Mouse (Mus musculus) CH12.LX (cell line): ENCODE data around the gene Ppfia3.

Experiments used
- BHLHE40 ChIP-seq: IDR thresholded peaks from 2 replicates; pipeline ENCODE4 v1.6.1; 2011; ENCODE audit warnings: mild to moderate bottlenecking, low read depth, low read length, improper control_type of control experiment
- CTCF ChIP-seq, 2 experiments: IDR thresholded peaks in 1 of 2; conservative IDR thresholded peaks in 1 of 2; 2 replicates each; pipeline ENCODE4 v1.5.1; 2011 to 2012; ENCODE audit warnings: low read depth in 2 of 2, low read length in 2 of 2, improper control_type of control experiment in 1 of 2, inconsistent platforms in 1 of 2, mild to moderate bottlenecking in 1 of 2, moderate library complexity in 1 of 2
- E2F4 ChIP-seq: IDR thresholded peaks from 2 replicates; pipeline ENCODE4 v1.6.1; 2011; ENCODE audit warnings: low read depth, low read length, improper control_type of control experiment; ENCODE audit not compliant: insufficient replicate concordance
- EP300 ChIP-seq: IDR thresholded peaks from 2 replicates; pipeline ENCODE4 v1.6.1; 2011; ENCODE audit warnings: low read length, improper control_type of control experiment
- KAT2A ChIP-seq: IDR thresholded peaks from 2 replicates; pipeline ENCODE4 v1.6.1; 2012; ENCODE audit warnings: low read length, improper control_type of control experiment, inconsistent platforms; ENCODE audit not compliant: insufficient replicate concordance
- MAFK ChIP-seq: IDR thresholded peaks from 2 replicates; pipeline ENCODE4 v1.6.1; 2011; ENCODE audit warnings: low read length, improper control_type of control experiment; ENCODE audit not compliant: insufficient replicate concordance
- POLR2A ChIP-seq: IDR thresholded peaks from 2 replicates; pipeline ENCODE4 v1.6.1; 2011; ENCODE audit warnings: low read depth, mild to moderate bottlenecking, improper control_type of control experiment, low read length
- POLR2AphosphoS2 ChIP-seq: IDR thresholded peaks from 2 replicates; pipeline ENCODE4 v1.6.1; 2011; ENCODE audit warnings: low read depth, low read length, improper control_type of control experiment
- UBTF ChIP-seq: IDR thresholded peaks from 2 replicates; pipeline ENCODE4 v1.6.1; 2012; ENCODE audit warnings: low read depth, mild to moderate bottlenecking, inconsistent platforms, low read length, improper control_type of control experiment, moderate library complexity
- ZC3H11A ChIP-seq: IDR thresholded peaks from 2 replicates; pipeline ENCODE4 v1.6.1; 2012; ENCODE audit warnings: low read depth, mild to moderate bottlenecking, inconsistent platforms, low read length, improper control_type of control experiment
- ZNF384 ChIP-seq: IDR thresholded peaks from 2 replicates; pipeline ENCODE4 v1.6.1; 2012; ENCODE audit warnings: low read depth, low read length, improper control_type of control experiment, inconsistent platforms

- TF ChIP-seq MAFK (no peak), ZC3H11A (no peak), BHLHE40 (no peak), POLR2AphosphoS2 (no peak), POLR2A (no peak), CTCF (conservative IDR thresholded peaks at IDR 0.05 in 1 of 2, IDR thresholded peaks at IDR 0.05 in 1 of 2; ENCODE audit: low read depth in 2 of 2, low read length in 2 of 2) (no peak), UBTF (no peak), E2F4 (no peak), ZNF384 (no peak), KAT2A (no peak), EP300 (no peak)
Measured at GRCm38 (mm10) chr7:45376057-45376456, 9.2 kb upstream of the Ppfia3 start.
